Mouse (Mus musculus) hindbrain, embryonic 16.5 days (tissue): ENCODE results near the gene H2-DMa. TPM values are rescaled to one million over a fixed set of nuclear protein-coding genes. Genes with fewer than 3 reads are reported as not detected.
"Not testable (repeated sequence)": the region's sequence is repeated elsewhere in the genome, so short reads cannot be mapped to it uniquely, and the experiment has no call there.

Experiments used
- ATAC-seq: fragments of 200-750 bp; cut with Nextera tagmentation; 2 replicates; pipeline ENCODE4 v1.8.0; 2017; ENCODE audit warnings: moderate TSS enrichment, moderate library complexity
- H3K27ac ChIP-seq: fragments of 300-500 bp; sonication (generic); 2 replicates; pipeline ENCODE4 v1.5.1; 2014; ENCODE audit warnings: low read depth, mild to moderate bottlenecking, control low read depth, low read length, moderate library complexity
- H3K27me3 ChIP-seq: fragments of 300-500 bp; sonication (generic); replicated peaks from 2 replicates; pipeline ENCODE4 v1.6.1; 2014; ENCODE audit warnings: low read length; ENCODE audit not compliant: control insufficient read depth, insufficient read depth
- H3K36me3 ChIP-seq: fragments of 300-500 bp; sonication (generic); 2 replicates; pipeline ENCODE4 v1.6.1; 2014; ENCODE audit warnings: mild to moderate bottlenecking, low read length, moderate library complexity, mixed read lengths; ENCODE audit not compliant: control insufficient read depth, insufficient read depth
- H3K4me1 ChIP-seq: fragments of 300-500 bp; sonication (generic); 2 replicates; pipeline ENCODE4 v1.6.1; 2014; ENCODE audit warnings: low read depth, low read length; ENCODE audit not compliant: control insufficient read depth, insufficient read depth
- H3K4me2 ChIP-seq: fragments of 300-500 bp; sonication (generic); 2 replicates; pipeline ENCODE4 v1.6.1; 2014; ENCODE audit warnings: mild to moderate bottlenecking, low read length, control low read depth, moderate library complexity
- H3K4me3 ChIP-seq: fragments of 300-500 bp; sonication (generic); 2 replicates; pipeline ENCODE4 v1.5.1; 2014; ENCODE audit warnings: mild to moderate bottlenecking, low read length, control low read depth, moderate library complexity
- H3K9ac ChIP-seq: fragments of 300-500 bp; sonication (generic); 2 replicates; pipeline ENCODE4 v1.6.1; 2014; ENCODE audit warnings: low read depth, mild to moderate bottlenecking, control low read depth, low read length, moderate library complexity
- H3K9me3 ChIP-seq: fragments of 300-500 bp; sonication (generic); 2 replicates; pipeline ENCODE4 v1.6.1; 2014; ENCODE audit warnings: mild to moderate bottlenecking, low read length, moderate library complexity; ENCODE audit not compliant: control insufficient read depth
- WGBS: fragments of 180-500 bp; shearing (Covaris S2); extraction: QIAGEN DNeasy Blood & Tissue Kit; methylation state at CpG from one replicate; pipeline ENCODE4 v1.1.7; 2014; 5-methylcytosine and 5-hydroxymethylcytosine counted together
- polyA plus RNA-seq: library from polyadenylated mRNA; unstranded; fragments of >200 nt; fragmentation: Nextera tagmentation; extraction: Ambion mirVana; gene quantifications from 2 replicates; pipeline ENCODE4 v1.2.1, GENCODE M21; 2015

The H2-DMa gene
- polyA plus RNA-seq, 1 experiment from 2014 or later, result 20.9 TPM

GRCm38 (mm10) chr17:34138655-34139054, 19.3 kb downstream of the H2-DMa start:
- H3K4me2 ChIP-seq, result no peak overlapping the region; the same call in 1 of the 2 replicates
- ATAC-seq, result no peak
- no peaks in the 10 kb centered on the region for H3K9me3 ChIP-seq
- H3K27me3 ChIP-seq, result peaks cover 31% of the 10 kb centered on the region
- no peak overlapping the region for H3K4me3 ChIP-seq
- WGBS, result 61% methylated on average over 7 of the region's 7 CpGs
- H3K36me3 ChIP-seq, result no peaks in the 10 kb centered on the region
- H3K9ac ChIP-seq, result no peak overlapping the region
- H3K4me1 ChIP-seq, result peaks cover 17% of the 10 kb centered on the region
- no peak overlapping the region for H3K27ac ChIP-seq

GRCm38 (mm10) chr17:34139416-34139815, 20.1 kb downstream of the H2-DMa start:
- H3K4me3 ChIP-seq, result peak overlapping the region; percentile 28
- no peaks in the 10 kb centered on the region for H3K36me3 ChIP-seq
- H3K27me3 ChIP-seq, result peaks cover 31% of the 10 kb centered on the region
- peaks cover 17% of the 10 kb centered on the region for H3K4me1 ChIP-seq
- no peaks in the 10 kb centered on the region for H3K9me3 ChIP-seq
- no peak for ATAC-seq
- 3% methylated on average over 16 of the region's 16 CpGs for WGBS
- H3K9ac ChIP-seq, result no peak overlapping the region
- H3K27ac ChIP-seq, result no peak overlapping the region
- peak overlapping the region; percentile 45 for H3K4me2 ChIP-seq

GRCm38 (mm10) chr17:34140240-34140639, 20.9 kb downstream of the H2-DMa start:
- no peak overlapping the region for H3K27ac ChIP-seq
- H3K4me3 ChIP-seq, result no peak overlapping the region
- peaks cover 17% of the 10 kb centered on the region for H3K4me1 ChIP-seq
- H3K9me3 ChIP-seq, result no peaks in the 10 kb centered on the region
- ATAC-seq, result no peak
- H3K4me2 ChIP-seq, result no peak overlapping the region
- H3K9ac ChIP-seq, result no peak overlapping the region
- H3K27me3 ChIP-seq, result peaks cover 31% of the 10 kb centered on the region
- 22% methylated on average over 5 of the region's 5 CpGs for WGBS
- no peaks in the 10 kb centered on the region for H3K36me3 ChIP-seq

- Histone ChIP-seq H3K27ac (no peak overlapping the region), H3K4me2 (no peak overlapping the region), H3K27me3 (peaks cover 31% of the 10 kb centered on the region), H3K4me1 (peaks cover 12% of the 10 kb centered on the region), H3K4me3 (no peak overlapping the region), H3K9me3 (no peaks in the 10 kb centered on the region), H3K36me3 (no peaks in the 10 kb centered on the region), H3K9ac (no peak overlapping the region)
- ATAC-seq, result no peak; the same call in 1 of the 2 replicates
- WGBS, result 55% methylated on average over 4 of the region's 4 CpGs
Measured at GRCm38 (mm10) chr17:34141448-34141847, 22.1 kb downstream of the H2-DMa start.

GRCm38 (mm10) chr17:34142456-34143010, 23.2 kb downstream of the H2-DMa start:
- H3K9me3 ChIP-seq, result no peaks in the 10 kb centered on the region
- no peak for ATAC-seq
- 85% methylated on average over 7 of the region's 7 CpGs for WGBS

GRCm38 (mm10) chr17:34143033-34143432, 23.7 kb downstream of the H2-DMa start, which contains the start of gene H2-DMb2:
TSS of gene H2-DMb2 (plus strand) at chr17:34143307.
- ATAC-seq, result no peak
- Histone ChIP-seq H3K4me1 (peaks cover 12% of the 10 kb centered on the region), H3K36me3 (no peaks in the 10 kb centered on the region), H3K9ac (no peak within 1 kb of the TSS), H3K27me3 (peaks cover 28% of the 10 kb centered on the region), H3K27ac (no peak within 1 kb of the TSS), H3K4me3 (no peak within 1 kb of the TSS), H3K9me3 (no peaks in the 10 kb centered on the region), H3K4me2 (no peak within 1 kb of the TSS)
- 30% methylated on average over 7 of the region's 7 CpGs for WGBS

More at GRCm38 (mm10) chr17:34142456-34143010, 23.2 kb downstream of the H2-DMa start:
- no peak overlapping the region for H3K4me3 ChIP-seq
- H3K4me1 ChIP-seq, result peaks cover 12% of the 10 kb centered on the region
- no peak overlapping the region for H3K9ac ChIP-seq
- H3K27me3 ChIP-seq, result peaks cover 31% of the 10 kb centered on the region
- no peaks in the 10 kb centered on the region for H3K36me3 ChIP-seq
- no peak overlapping the region for H3K4me2 ChIP-seq
- H3K27ac ChIP-seq, result no peak overlapping the region

- Histone ChIP-seq H3K4me3 (no peak overlapping the region), H3K4me1 (peaks cover 12% of the 10 kb centered on the region), H3K9ac (no peak overlapping the region), H3K27ac (no peak overlapping the region), H3K4me2 (no peak overlapping the region), H3K27me3 (peaks cover 24% of the 10 kb centered on the region), H3K9me3 (no peaks in the 10 kb centered on the region), H3K36me3 (no peaks in the 10 kb centered on the region)
- 59% methylated on average over 5 of the region's 5 CpGs for WGBS
- ATAC-seq, result no peak
Measured at GRCm38 (mm10) chr17:34143461-34143860, 24.1 kb downstream of the H2-DMa start.

- H3K9ac ChIP-seq, H3K4me2 ChIP-seq, H3K27ac ChIP-seq, H3K9me3 ChIP-seq, ATAC-seq, H3K4me3 ChIP-seq, H3K36me3 ChIP-seq: not testable (repeated sequence)
- H3K27me3 ChIP-seq, result peaks cover 18% of the 10 kb centered on the region
- H3K4me1 ChIP-seq, result peaks cover 10% of the 10 kb centered on the region
- 89% methylated on average over 4 of the region's 4 CpGs for whole genome bisulfite sequencing
Measured at GRCm38 (mm10) chr17:34144221-34144620, 24.9 kb downstream of the H2-DMa start.

- H3K4me3 ChIP-seq, result no peak overlapping the region
- H3K9me3 ChIP-seq, result no peaks in the 10 kb centered on the region
- H3K36me3 ChIP-seq, result no peaks in the 10 kb centered on the region
- H3K4me1 ChIP-seq, result peaks cover 3% of the 10 kb centered on the region; the same call in 1 of the 2 replicates
- H3K9ac ChIP-seq, result no peak overlapping the region
- ATAC-seq, result no peak
- WGBS, result 66% methylated on average over 3 of the region's 3 CpGs
- H3K4me2 ChIP-seq, result no peak overlapping the region
- H3K27ac ChIP-seq, result no peak overlapping the region
- H3K27me3 ChIP-seq, result peaks cover 14% of the 10 kb centered on the region
Measured at GRCm38 (mm10) chr17:34144960-34145371, 25.6 kb downstream of the H2-DMa start.
